Mouse (Mus musculus): Measurements from ENCODE around the gene Trim31.
"Not testable (repeated sequence)": the region's sequence is repeated elsewhere in the genome, so short reads cannot be mapped to it uniquely, and the experiment has no call there.

Gene Trim31

GRCm38 (mm10) chr17:36897552-36898205 is at the start of gene Trim31:
Gene Trim31 (plus strand): TSS chr17:36898118.
- DNase-seq (ENCODE audit: low spot score): no peak

- no peak for DNase-seq (ENCODE audit: low spot score)
Observed at GRCm38 (mm10) chr17:36848911-36849310, 49.0 kb upstream of the Trim31 start.

- no peak for DNase-seq (ENCODE audit: low spot score)
Observed at GRCm38 (mm10) chr17:36849992-36850391, 47.9 kb upstream of the Trim31 start.

GRCm38 (mm10) chr17:36851200-36851599 is 46.7 kb upstream of the Trim31 start:
- DNase-seq (ENCODE audit: low spot score): no peak

DNA sequence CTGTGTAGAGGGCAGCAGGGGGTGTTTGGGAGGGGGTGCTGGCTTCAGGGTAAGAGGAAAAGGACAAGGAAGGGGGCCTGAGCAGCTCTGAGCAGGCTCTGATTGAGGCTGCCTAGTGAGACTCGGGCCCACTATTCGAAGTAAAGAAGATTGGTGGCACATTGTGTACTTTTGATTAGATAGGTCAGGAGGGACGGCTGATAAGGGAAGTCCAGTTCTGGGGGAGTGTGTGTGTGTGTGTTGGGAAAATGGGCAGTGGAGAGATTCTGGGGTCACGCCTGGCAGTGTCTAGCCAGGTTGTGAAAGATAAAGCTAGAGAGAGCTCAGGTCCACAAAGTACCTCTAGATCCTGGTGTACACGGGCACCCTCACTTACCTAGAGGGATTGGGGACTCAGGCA is 46.3 kb upstream of the Trim31 start:
- no peak for DNase-seq (ENCODE audit: low spot score)

DNA sequence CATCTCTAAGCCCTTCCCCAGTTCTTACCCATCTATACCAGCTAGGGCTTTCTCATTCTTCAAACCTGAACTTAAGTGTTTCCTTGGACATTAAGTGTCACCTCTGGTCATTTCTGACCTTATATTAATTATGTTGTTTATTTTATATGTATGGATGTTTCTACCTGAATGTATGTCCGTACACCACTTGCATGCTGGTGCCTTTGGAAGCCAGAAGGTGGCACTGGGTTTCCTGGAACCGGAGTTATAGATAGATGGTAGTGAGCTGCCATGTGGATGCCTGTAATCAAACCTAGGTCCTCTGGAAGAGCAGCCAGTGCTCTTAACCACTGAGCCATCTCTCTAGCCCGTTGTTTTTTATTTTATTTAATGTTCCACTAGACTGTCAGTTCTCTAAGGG is 42.4 kb upstream of the Trim31 start:
- DNase-seq (ENCODE audit: low spot score): no peak

DNA sequence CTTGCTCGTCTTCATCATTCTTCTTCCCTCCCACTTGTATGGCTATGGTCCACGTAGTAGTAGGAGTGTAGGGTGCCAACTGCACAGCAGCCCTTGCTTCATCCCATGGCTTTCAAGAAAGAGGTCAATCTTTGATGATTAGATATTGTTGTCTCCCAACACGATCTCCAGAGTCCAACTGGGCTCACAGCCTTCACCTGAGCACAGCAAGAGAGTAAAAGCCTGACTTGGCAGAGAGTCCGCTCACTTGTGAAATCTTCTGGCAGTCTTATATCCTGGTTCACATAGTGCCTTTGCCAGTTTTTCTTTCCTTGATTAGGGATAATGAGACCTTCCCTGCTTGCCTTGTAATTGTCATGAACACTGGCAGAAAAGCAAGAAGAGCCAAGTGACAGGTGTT is 41.7 kb upstream of the Trim31 start:
- no peak for DNase-seq (ENCODE audit: low spot score)

GRCm38 (mm10) chr17:36858181-36858580 is 39.7 kb upstream of the Trim31 start:
- no peak for DNase-seq (ENCODE audit: low spot score)

GRCm38 (mm10) chr17:36861680-36862079 is 36.2 kb upstream of the Trim31 start:
- DNase-seq (ENCODE audit: low spot score): no peak

- no peak for DNase-seq (ENCODE audit: low spot score)
Observed at GRCm38 (mm10) chr17:36866719-36867527, 31.0 kb upstream of the Trim31 start, which contains the start of gene Trim15. Gene Trim15 (minus strand): TSS chr17:36867210.

DNA sequence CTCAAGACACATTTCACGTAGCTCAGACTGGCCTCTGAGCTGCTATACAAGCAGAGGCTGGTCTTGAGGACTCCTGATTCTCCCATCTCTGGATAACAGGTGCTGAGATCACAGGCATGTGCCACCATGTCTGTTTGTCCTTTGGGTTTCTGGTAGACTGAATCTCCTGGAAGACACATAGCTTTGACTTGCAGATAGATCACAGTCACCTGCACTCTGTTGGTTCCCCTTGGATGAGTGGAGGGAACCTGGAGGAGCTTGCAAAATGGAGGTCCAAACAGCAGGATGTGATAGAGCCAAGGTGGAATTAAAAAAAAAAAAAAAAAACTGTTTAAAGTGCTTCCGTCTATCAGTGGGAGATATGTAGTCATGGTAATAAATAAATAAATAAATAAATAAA is 29.1 kb upstream of the Trim31 start:
- DNase-seq (ENCODE audit: low spot score): no peak

DNA sequence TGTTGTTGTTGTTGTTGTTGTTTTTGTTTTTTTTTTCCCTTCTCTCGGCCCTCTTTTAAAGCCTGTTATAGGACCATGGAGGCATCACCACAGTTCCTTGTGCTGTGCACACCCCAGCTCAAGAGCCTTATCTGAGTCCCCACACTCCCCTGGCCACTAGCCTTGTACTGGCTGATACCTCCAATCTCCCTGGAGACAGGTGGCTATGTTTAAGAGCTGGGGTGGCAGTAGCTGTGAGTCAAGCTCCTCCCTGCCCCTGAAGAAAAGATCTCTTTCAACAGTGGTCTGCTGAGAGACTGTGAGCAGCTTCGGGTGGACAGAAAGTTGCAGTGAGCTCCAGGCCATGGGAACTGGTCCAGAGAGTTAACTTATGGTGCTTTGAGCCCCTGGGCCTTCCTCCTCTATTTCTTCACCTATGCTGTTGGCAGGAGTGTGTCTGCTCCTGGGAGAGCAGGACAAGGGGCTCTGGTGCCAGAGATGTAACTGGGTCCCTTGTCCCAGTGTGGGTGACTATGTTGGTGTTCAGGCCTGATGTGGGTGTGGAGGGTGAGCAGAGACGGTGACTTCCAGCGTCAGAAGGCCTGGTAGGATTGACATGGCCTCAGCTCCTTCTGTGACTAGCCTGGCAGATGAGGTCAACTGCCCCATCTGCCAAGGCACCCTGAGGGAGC is 28.5 kb upstream of the Trim31 start, which contains the start of gene Trim10:
Gene Trim10 (plus strand): TSS at position 291 of the 671 bp plus-strand sequence.
- no peak for DNase-seq (ENCODE audit: low spot score)

DNA sequence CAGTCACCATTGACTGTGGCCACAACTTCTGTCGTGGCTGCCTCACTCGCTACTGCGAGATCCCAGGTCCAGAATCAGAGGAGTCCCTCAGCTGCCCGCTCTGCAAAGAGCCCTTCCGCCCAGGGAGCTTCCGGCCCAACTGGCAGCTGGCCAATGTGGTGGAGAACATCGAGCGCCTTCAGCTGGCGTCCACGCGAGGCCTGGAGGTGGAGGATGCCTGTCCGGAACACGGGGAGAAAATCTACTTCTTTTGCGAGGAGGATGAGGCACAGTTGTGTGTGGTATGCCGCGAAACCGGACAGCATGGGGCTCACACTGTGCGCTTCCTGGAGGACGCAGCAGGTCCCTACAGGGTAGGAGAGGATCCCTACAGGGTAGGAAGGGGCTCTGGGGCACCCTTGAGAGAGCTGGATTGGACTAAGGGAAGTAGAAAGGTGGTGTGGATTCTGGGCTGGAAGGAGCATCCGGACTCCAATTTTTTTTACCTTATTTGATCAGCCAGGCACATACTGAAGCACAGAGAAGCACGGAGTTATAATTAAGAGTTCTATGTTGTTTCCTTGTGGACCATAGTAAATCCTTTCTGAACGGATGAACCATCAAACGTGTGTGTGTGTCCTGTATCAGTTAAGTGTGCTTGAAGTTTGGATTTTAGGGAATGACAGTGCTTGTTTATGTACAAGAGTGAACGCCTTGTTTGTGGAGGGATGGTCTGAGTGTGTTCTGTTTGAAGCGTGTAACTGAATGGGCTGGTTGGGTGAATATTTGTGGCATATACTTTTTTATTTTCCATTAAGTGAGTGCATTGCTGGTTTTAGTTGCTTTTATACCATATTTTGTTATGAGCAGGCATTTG is 27.7 kb upstream of the Trim31 start:
- DNase-seq (ENCODE audit: low spot score): peak; percentile 21

- no peak for DNase-seq (ENCODE audit: low spot score)
Observed at GRCm38 (mm10) chr17:36874636-36875035, 23.3 kb upstream of the Trim31 start.

GRCm38 (mm10) chr17:36883350-36883749 is 14.6 kb upstream of the Trim31 start:
- no peak for DNase-seq (ENCODE audit: low spot score)

- DNase-seq (ENCODE audit: low spot score): no peak
Observed at GRCm38 (mm10) chr17:36885132-36885790, 12.7 kb upstream of the Trim31 start.

DNA sequence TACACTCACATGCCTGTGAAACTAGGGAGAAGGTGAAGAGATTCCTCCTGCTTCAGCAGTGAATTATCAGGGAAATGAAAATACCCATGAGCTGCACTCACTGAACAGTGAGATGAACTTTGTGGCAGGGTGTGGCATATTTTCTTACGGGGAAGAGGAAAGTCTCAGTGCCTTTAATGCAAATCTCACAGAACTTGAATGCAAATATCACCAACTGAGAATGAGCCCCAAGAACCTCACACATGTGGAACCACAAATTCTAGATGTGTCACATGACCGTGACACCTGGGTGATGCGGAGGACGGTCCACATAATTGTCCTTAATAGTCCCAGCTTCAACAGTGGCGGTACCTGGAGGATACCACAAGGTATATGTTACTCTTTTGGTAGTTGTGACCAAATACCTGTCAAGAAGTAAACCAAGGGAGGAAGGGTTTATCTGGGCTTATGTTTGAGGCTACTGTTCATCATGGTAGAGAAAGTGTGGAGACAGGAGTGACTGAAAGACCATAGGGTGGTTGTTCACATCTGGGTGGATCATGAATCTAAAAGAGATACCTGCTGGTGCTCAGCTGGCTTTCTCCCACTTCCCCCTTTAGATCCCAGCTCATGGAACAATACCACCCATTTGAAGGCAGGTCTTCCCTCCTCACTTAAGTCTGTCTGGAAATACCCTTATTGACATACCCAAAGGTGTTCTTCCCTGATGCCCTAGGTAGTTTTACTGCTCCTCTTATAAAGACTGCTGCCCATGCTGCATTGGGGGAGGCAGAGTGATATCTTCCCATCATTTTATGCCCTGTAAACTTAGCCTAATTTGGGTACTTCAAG is 7.6 kb upstream of the Trim31 start, which contains the start of gene Trim40:
Gene Trim40 (minus strand): TSS at position 51 of the 831 bp plus-strand sequence.
- DNase-seq (ENCODE audit: low spot score): no peak

GRCm38 (mm10) chr17:36891496-36891895 is 6.4 kb upstream of the Trim31 start:
- DNase-seq (ENCODE audit: low spot score): not testable (repeated sequence)

DNA sequence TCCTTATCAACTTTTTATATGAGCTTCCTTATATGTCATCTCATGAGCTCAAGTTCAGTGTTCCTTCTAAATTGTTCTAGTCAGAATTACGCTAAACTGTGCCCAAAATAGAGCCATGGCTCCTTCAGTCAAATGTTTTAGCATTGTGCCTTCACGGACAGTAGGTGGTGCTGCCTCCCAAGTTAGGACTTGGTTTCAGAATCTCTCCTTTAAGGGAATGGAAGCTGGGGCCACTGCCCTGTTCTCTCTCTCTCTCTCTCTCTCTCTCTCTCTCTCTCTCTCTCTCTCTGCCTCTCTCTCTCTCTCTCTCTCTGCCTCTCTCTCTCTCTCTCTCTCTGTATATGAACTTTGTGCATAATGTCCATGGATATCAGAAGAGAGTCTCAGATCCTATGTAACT is 5.6 kb upstream of the Trim31 start:
- DNase-seq (ENCODE audit: low spot score): peak; percentile 5

- DNase-seq (ENCODE audit: low spot score): no peak
Observed at GRCm38 (mm10) chr17:36893387-36893786, 4.5 kb upstream of the Trim31 start.

Measured in ovary, postnatal 36 days (tissue).